Mouse (Mus musculus): ENCODE data around the gene Slc6a21.

DNA sequence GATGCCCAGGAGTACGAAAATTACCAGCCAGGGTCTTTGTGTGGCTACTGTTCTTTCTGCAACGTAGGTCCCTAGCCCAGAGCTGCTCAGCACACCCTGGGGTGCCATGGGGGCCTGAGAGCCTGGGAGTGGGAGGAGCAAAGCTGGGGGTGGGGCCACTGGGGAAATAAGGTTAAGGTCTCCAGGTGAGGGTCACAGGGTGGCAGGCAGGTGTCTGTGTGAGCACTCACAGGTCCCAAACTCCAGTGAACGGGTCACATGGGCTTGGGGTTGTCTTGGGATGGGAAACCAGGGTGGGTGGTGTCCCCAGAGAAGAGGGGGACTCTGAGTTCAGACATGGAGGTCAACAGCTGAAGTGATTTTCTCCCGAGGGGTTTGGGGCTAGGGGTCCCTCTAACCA lies 60.2 kb downstream of the Slc6a21 start:
- no peak for TF ChIP-seq POLR2A (IDR thresholded peaks at IDR 0.05; ENCODE audit: low read depth, low read length)
- TF ChIP-seq CTCF (IDR thresholded peaks at IDR 0.05; ENCODE audit: extremely low read depth, insufficient read depth, insufficient read length, insufficient replicate concordance) = no peak

Data from spleen, adult 2 months (tissue).